8 mouse cellular contexts compared by ENCODE assay signal in the genomic region with DNA sequence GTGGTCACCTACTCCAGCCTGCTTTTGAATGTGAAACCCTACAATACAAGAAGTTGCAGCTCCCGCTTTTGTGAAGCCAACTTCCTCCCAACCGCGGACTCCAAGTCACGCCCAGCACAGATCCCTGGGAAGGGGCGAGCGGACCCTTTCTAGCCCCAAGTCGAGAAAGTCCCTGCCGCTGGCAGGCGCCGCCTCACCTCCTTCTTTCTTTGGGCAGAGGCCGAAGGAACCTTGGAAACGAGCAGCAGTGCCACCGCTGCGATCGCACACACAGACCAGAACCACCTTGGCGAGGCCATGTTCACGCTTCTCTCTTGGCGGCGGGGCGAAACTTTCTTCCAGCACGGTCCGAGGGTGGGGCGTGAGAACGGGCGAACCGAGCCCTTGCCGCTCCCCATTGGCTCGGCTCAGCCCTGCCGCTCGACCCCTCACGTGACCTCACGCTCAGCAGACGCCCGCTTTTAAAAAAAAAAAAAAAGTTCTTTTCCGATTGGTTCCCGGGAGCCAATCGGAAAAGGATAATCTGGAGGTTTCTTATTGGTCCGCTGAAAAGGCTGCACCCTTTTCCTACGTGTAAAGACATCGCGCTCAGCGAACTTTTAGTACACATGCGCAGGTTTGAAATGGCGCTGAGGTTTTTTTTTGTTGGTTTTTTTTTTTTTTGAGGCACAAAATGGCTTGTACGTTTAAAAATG. TPM values are rescaled to one million over a fixed set of nuclear protein-coding genes. Genes with fewer than 3 reads are reported as not detected.
DNase-seq lines count a peak whose midpoint lies in the region; ATAC-seq and TF ChIP-seq lines count a peak whose summit lies in the region.

Magt1 (minus strand) TSS at position 442 of the 695 bp plus-strand sequence.

- peak within 1 kb of the TSS; percentile 65 for H3K4me2 ChIP-seq in forebrain, embryonic 16.5 days (ENCODE audit: low read length)
- H3K4me2 ChIP-seq in lung, embryonic 15.5 days: peak within 1 kb of the TSS; percentile 55

- ATAC-seq in G1E (ENCODE audit: extremely low read depth, insufficient number of reproducible peaks, low FRiP score, poor library complexity, severe bottlenecking): peak; percentile 82
- peak; percentile 89 for ATAC-seq in forebrain, embryonic 16.5 days
- peak; percentile 98 for ATAC-seq in lung, embryonic 15.5 days (ENCODE audit: borderline replicate concordance, extremely low read depth, low FRiP score, low TSS enrichment)

- H3K27me3 ChIP-seq in G1E (ENCODE audit: insufficient read depth, low read length): no peaks in the 10 kb centered on the region
- H3K27me3 ChIP-seq in forebrain, embryonic 16.5 days (replicated peaks; ENCODE audit: control insufficient read depth, insufficient read depth, low read length): no peaks in the 10 kb centered on the region
- no peaks in the 10 kb centered on the region for H3K27me3 ChIP-seq in lung, embryonic 15.5 days

- H3K36me3 ChIP-seq in G1E (replicated peaks): peaks cover 6% of the 10 kb centered on the region
- no peaks in the 10 kb centered on the region for H3K36me3 ChIP-seq in forebrain, embryonic 16.5 days (ENCODE audit: control insufficient read depth, insufficient read depth)
- H3K36me3 ChIP-seq in lung, embryonic 15.5 days: no peaks in the 10 kb centered on the region

- intact Hi-C loops in heart, postnatal 36 days (cut with DNase I): loop anchor here (5.0 to 10.0 kb wide), 2 partner anchors 134 to 947 kb away; no protein-coding TSS in a partner anchor

- H3K9ac ChIP-seq in forebrain, embryonic 16.5 days (replicated peaks; ENCODE audit: low read depth, low read length): peak within 1 kb of the TSS; percentile 57
- peak within 1 kb of the TSS; percentile 64 for H3K9ac ChIP-seq in lung, embryonic 15.5 days

- peak within 1 kb of the TSS; percentile 89 for H3K27ac ChIP-seq in forebrain, embryonic 16.5 days (ENCODE audit: low read length)
- peak within 1 kb of the TSS; percentile 95 for H3K27ac ChIP-seq in lung, embryonic 15.5 days

- H3K9me3 ChIP-seq in G1E (replicated peaks): no peaks in the 10 kb centered on the region
- H3K9me3 ChIP-seq in forebrain, embryonic 16.5 days (ENCODE audit: control insufficient read depth, low read length): no peaks in the 10 kb centered on the region
- no peaks in the 10 kb centered on the region for H3K9me3 ChIP-seq in lung, embryonic 15.5 days

- H3K4me3 ChIP-seq in G1E (ENCODE audit: low read depth, low read length): peak within 1 kb of the TSS; percentile 76
- H3K4me3 ChIP-seq in forebrain, embryonic 16.5 days (replicated peaks; ENCODE audit: low read length): peak within 1 kb of the TSS; percentile 65
- peak within 1 kb of the TSS; percentile 63 for H3K4me3 ChIP-seq in lung, embryonic 15.5 days

- TF ChIP-seq CTCF in G1E (IDR thresholded peaks at IDR 0.05; ENCODE audit: low read depth, low read length): no peak

- peaks cover 22% of the 10 kb centered on the region for H3K4me1 ChIP-seq in G1E (ENCODE audit: insufficient read depth, low read depth, low read length)
- no peaks in the 10 kb centered on the region; the same call in none of the 2 replicates for H3K4me1 ChIP-seq in forebrain, embryonic 16.5 days (replicated peaks; ENCODE audit: control insufficient read depth, insufficient read depth, low read length)
- no peaks in the 10 kb centered on the region for H3K4me1 ChIP-seq in lung, embryonic 15.5 days

- 18% methylated on average over 45 of the region's 45 CpGs for WGBS in forebrain, embryonic 16.5 days
- WGBS in lung, embryonic 15.5 days: 15% methylated on average over 45 of the region's 45 CpGs

- peak; percentile 57 for DNase-seq in G1E (ENCODE audit: low spot score)
- peak; percentile 78 to 88 for DNase-seq in cerebellum, adult 18-20 months
- peak; percentile 79 to 80 for DNase-seq in heart, postnatal 36 days
- DNase-seq in layer of hippocampus, adult 8-10 months (ENCODE audit: low spot score in 2 of 2): peak; percentile 75 to 76
- DNase-seq in ovary, adult 18-20 months (ENCODE audit: low spot score): peak; percentile 85
- DNase-seq in thymus, postnatal 0 days (ENCODE audit: low spot score): peak; percentile 88

RNA-seq across cellular contexts. Expression of gene Magt1, which starts in this region (rescaled TPM):
- 53.4 and 58.1 TPM in 2 replicates for total RNA-seq in G1E (2014; fragmentation: Nextera tagmentation)
- total RNA-seq in G1E (2017): 71.6 and 75.9 TPM in 2 replicates
- polyA plus RNA-seq in G1E (2012): 3.3 and 3.4 TPM in 2 replicates
- 22.6 and 25.2 TPM in 2 replicates for polyA plus RNA-seq in forebrain, embryonic 16.5 days (2015; fragmentation: Nextera tagmentation; extraction: Ambion mirVana)
- 10 to 100 TPM; 38.7 to 54.0 TPM for total RNA-seq in heart, postnatal 36 days (2021)
- 10 to 100 TPM; 16.4 to 23.0 (median 17.1) TPM for total RNA-seq in layer of hippocampus, adult 8-10 months (2022)
- polyA plus RNA-seq in lung, embryonic 15.5 days (2015; fragmentation: Nextera tagmentation; extraction: Ambion mirVana): 61.6 and 68.4 TPM in 2 replicates
- polyA plus RNA-seq in thymus, postnatal 0 days (2015; fragmentation: Nextera tagmentation; extraction: Ambion mirVana): 43.2 and 44.9 TPM in 2 replicates

Comparison
In these comparisons a context has a peak if more than half of its experiments do, and no peak if none do; other contexts are left out.
1. Peak in every context shown above with its lines: DNase-seq, ATAC-seq, H3K4me3 ChIP-seq and H3K27ac ChIP-seq.